Mouse (Mus musculus) heart, embryonic 12.5 days (tissue): ENCODE data around the gene Map2k2. TPM values are rescaled to one million over a fixed set of nuclear protein-coding genes. Genes with fewer than 3 reads are reported as not detected.
A peak's percentile ranks its signal among the peaks of the same experiment; 100 is the strongest.
"Not testable (repeated sequence)": the region's sequence is repeated elsewhere in the genome, so short reads cannot be mapped to it uniquely, and the experiment has no call there.

ENCODE experiments used
- ATAC-seq: fragments of 200-750 bp; cut with Nextera tagmentation; 2 replicates; pipeline ENCODE4 v1.8.0; 2017; ENCODE audit warnings: moderate TSS enrichment, moderate library complexity; ENCODE audit not compliant: insufficient number of reproducible peaks, low FRiP score
- H3K27ac ChIP-seq: fragments of 300-500 bp; sonication (generic); 2 replicates; pipeline ENCODE4 v1.5.1; 2016; ENCODE audit warnings: mild to moderate bottlenecking, moderate library complexity; ENCODE audit not compliant: poor library complexity, severe bottlenecking
- H3K27me3 ChIP-seq: fragments of 300-500 bp; sonication (generic); replicated peaks from 2 replicates; pipeline ENCODE4 v1.6.1; 2016; ENCODE audit warnings: mild to moderate bottlenecking, moderate library complexity
- H3K36me3 ChIP-seq: fragments of 300-500 bp; sonication (generic); 2 replicates; pipeline ENCODE4 v1.6.1; 2016; ENCODE audit warnings: mild to moderate bottlenecking, moderate library complexity
- H3K4me1 ChIP-seq: fragments of 300-500 bp; sonication (generic); replicated peaks from 2 replicates; pipeline ENCODE4 v1.6.1; 2016; ENCODE audit warnings: mild to moderate bottlenecking
- H3K4me2 ChIP-seq: fragments of 300-500 bp; sonication (generic); 2 replicates; pipeline ENCODE4 v1.6.1; 2016; ENCODE audit warnings: mild to moderate bottlenecking, moderate library complexity
- H3K4me3 ChIP-seq: fragments of 300-500 bp; sonication (generic); 2 replicates; pipeline ENCODE4 v1.5.1; 2016; ENCODE audit warnings: mild to moderate bottlenecking
- H3K9ac ChIP-seq: fragments of 300-500 bp; sonication (generic); 2 replicates; pipeline ENCODE4 v1.6.1; 2016; ENCODE audit warnings: mild to moderate bottlenecking, moderate library complexity
- H3K9me3 ChIP-seq: fragments of 300-500 bp; sonication (generic); replicated peaks from 2 replicates; pipeline ENCODE4 v1.6.1; 2016; ENCODE audit warnings: mild to moderate bottlenecking, moderate library complexity
- WGBS: fragments of 180-500 bp; shearing (Covaris S2); methylation state at CpG from one replicate; pipeline ENCODE4 v1.1.7; 2016; 5-methylcytosine and 5-hydroxymethylcytosine counted together
- microRNA-seq: library from miRNA; unstranded; fragments of <30 nt; microRNA quantifications from one replicate; pipeline ENCODE4, GENCODE M21; 2017
- polyA plus RNA-seq: library from polyadenylated mRNA; unstranded; fragments of >200 nt; fragmentation: Nextera tagmentation; extraction: Ambion mirVana; gene quantifications from 2 replicates; pipeline ENCODE4 v1.2.1, GENCODE M21; 2016

Map2k2 gene
- polyA plus RNA-seq, 1 experiment from 2014 or later = 161 TPM

DNA sequence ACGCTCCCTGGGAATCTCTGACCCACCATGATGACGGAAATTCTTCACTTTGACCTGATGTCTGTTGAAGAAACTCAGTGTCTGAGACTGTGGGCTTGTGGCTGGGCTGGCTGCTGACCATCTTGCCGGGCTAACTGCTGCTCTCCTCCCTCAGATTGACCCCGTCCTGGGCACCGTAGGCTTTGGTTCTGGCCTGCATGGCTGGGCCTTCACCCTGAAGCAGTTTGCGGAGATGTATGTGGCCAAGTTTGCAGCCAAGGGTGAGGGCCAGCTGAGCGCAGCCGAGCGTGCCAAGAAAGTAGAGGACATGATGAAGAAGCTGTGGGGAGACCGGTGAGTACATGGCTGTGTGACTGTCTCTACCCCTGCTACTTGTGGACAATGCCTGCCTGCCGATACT lies 73.2 kb downstream of the Map2k2 start:
- Histone ChIP-seq H3K27ac (no peak overlapping the region), H3K27me3 (no peaks in the 10 kb centered on the region), H3K9me3 (no peaks in the 10 kb centered on the region), H3K9ac (0 out of 2 replicates have a peak overlapping the region, but pooled peaks have one; percentile 26), H3K36me3 (peaks cover 55% of the 10 kb centered on the region), H3K4me1 (peaks cover 65% of the 10 kb centered on the region), H3K4me2 (no peak overlapping the region), H3K4me3 (no peak overlapping the region)
- no peak for ATAC-seq
- 90% methylated on average over 11 of the region's 11 CpGs for WGBS

DNA sequence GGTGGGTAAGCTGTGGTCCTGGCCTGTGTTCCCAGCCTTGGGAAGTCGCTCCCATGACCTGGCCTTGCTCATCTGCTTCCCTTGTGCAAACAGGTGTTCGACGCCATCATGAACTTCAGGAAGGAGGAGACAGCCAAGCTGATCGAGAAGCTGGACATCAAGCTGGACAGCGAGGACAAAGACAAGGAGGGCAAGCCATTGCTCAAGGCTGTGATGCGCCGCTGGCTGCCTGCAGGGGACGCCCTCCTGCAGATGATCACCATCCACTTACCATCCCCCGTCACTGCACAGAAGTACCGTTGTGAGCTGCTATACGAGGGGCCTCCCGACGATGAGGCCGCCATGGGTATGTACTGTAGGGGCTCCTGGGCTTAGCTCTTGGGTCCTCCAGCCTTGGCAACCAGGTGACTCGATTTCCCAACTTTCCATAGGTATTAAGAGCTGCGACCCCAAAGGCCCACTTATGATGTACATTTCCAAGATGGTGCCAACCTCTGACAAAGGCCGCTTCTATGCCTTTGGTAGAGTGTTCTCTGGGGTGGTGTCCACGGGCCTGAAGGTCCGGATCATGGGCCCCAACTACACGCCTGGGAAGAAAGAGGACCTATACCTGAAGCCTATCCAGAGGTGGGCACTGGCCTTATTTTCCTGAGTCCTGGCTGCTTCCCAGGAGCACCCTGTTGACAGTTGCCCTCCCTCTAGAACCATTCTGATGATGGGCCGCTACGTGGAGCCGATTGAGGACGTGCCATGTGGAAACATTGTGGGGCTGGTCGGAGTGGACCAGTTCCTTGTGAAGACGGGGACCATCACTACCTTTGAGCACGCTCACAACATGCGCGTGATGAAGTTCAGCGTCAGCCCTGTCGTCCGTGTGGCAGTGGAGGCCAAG lies 74.0 kb downstream of the Map2k2 start:
- H3K27ac ChIP-seq = peak overlapping the region; percentile 37
- H3K36me3 ChIP-seq = peaks cover 61% of the 10 kb centered on the region
- 92% methylated on average over 32 of the region's 32 CpGs for WGBS
- H3K27me3 ChIP-seq = no peaks in the 10 kb centered on the region
- peak overlapping the region; percentile 1; the same call in 1 of the 2 replicates for H3K9ac ChIP-seq
- H3K4me2 ChIP-seq = no peak overlapping the region
- H3K4me1 ChIP-seq = peaks cover 67% of the 10 kb centered on the region
- H3K4me3 ChIP-seq = no peak overlapping the region
- no peak for ATAC-seq
- no peaks in the 10 kb centered on the region for H3K9me3 ChIP-seq

- ATAC-seq = no peak
- H3K36me3 ChIP-seq = peaks cover 71% of the 10 kb centered on the region
- H3K9me3 ChIP-seq = no peaks in the 10 kb centered on the region
- WGBS = 91% methylated on average over 13 of the region's 13 CpGs
- H3K9ac ChIP-seq = no peak overlapping the region
- no peak overlapping the region for H3K4me3 ChIP-seq
- H3K27ac ChIP-seq = 0 out of 2 replicates have a peak overlapping the region, but pooled peaks have one; percentile 37
- no peak overlapping the region for H3K4me2 ChIP-seq
- H3K27me3 ChIP-seq = no peaks in the 10 kb centered on the region
- peaks cover 66% of the 10 kb centered on the region for H3K4me1 ChIP-seq
These were observed 75.2 kb downstream of the Map2k2 start for GRCm38 (mm10) chr10:81180946-81181345.

GRCm38 (mm10) chr10:81181860-81182259 lies 76.1 kb downstream of the Map2k2 start:
- H3K4me2 ChIP-seq, H3K9ac ChIP-seq, H3K9me3 ChIP-seq, H3K27me3 ChIP-seq, ATAC-seq, H3K4me3 ChIP-seq: not testable (repeated sequence)
- Histone ChIP-seq H3K36me3 (peaks cover 73% of the 10 kb centered on the region), H3K27ac (peak overlapping the region; percentile 37), H3K4me1 (peaks cover 66% of the 10 kb centered on the region)
- WGBS = 69% methylated on average over 12 of the region's 12 CpGs

DNA sequence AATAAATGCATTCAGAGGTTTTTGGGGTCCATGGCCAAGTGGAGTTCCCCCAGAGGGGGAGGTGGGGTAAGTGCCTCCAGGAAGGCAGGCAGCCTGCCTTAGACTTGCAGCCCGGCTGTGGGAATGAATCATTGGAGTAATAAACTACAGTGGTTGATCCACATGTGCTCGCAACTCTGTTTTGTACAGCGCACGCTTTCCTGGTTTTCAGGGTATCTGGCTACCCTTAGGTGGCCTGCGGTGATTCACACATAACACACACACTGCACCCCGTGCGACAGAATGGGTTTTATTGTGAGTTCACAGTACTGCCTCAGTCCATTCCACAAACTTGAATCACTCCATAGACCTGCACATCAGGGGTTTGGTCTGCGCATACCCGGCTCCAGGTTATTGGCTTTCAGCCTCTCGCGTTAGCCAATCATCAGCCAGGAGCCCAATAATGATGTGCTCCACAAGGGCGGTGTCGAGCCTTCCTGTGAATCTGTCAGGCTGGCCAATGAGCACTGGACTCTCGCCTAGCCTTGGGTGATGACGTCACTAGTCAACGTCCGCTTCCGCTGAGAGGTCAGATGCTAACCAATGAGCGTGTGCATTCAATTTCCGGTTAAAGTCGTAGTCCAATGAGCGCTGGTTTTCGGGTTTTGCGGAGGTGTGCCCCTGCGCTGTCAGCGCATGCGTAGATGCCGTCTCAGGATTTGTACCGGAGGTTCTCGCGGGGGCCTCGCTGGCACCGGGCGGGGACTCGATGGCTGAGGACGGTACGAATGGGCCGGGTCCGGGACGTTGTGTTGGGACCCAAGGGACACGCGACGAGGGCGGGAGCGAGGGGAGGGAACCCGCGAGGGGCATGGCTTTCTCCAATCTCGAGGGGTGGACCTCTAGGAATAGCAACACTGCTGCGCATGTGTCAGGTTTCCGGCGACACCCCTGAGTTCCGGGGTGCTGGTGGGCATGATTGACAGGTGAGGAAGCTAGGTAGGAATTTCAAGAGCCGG lies 76.9 kb downstream of the Map2k2 start, which contains the start of gene Dapk3:
Gene Dapk3, plus strand, starts transcription at position 670 of the 998 bp plus-strand sequence.
- WGBS = 5% methylated on average over 53 of the region's 53 CpGs
- H3K9ac ChIP-seq = peak within 1 kb of the TSS; percentile 77
- peak within 1 kb of the TSS; percentile 80 for H3K4me2 ChIP-seq
- H3K27ac ChIP-seq = peak within 1 kb of the TSS; percentile 91
- H3K9me3 ChIP-seq = no peaks in the 10 kb centered on the region
- H3K4me1 ChIP-seq = peaks cover 68% of the 10 kb centered on the region
- H3K36me3 ChIP-seq = peaks cover 77% of the 10 kb centered on the region
- H3K4me3 ChIP-seq = peak within 1 kb of the TSS; percentile 77
- H3K27me3 ChIP-seq = no peaks in the 10 kb centered on the region
- ATAC-seq = peak; percentile 92

Small RNA genes lying within 50 kb of the gene (microRNA-seq; reads per million reads assigned to microRNA genes)
- gene Mir5615-1 = not detected
- gene Mir5615-2 = not detected

Other genes starting within 250 kb of the Map2k2 start
- not detected in 2 replicates for gene Tmprss9, start 234.1 kb upstream of the Map2k2 start, polyA plus RNA-seq
- gene Timm13, start 204.9 kb upstream of the Map2k2 start, polyA plus RNA-seq = 285 and 293 TPM in 2 replicates
- 34.3 and 35.3 TPM in 2 replicates for gene Lmnb2, start 187.7 kb upstream of the Map2k2 start, polyA plus RNA-seq
- 27.8 and 29.9 TPM in 2 replicates for gene Gadd45b, start 175.8 kb upstream of the Map2k2 start, polyA plus RNA-seq
- 1.5 and 1.7 TPM in 2 replicates for gene Gng7, start 91.0 kb upstream of the Map2k2 start, polyA plus RNA-seq
- gene Diras1, start 80.3 kb upstream of the Map2k2 start, polyA plus RNA-seq = not detected in 2 replicates
- gene Slc39a3, start 68.5 kb upstream of the Map2k2 start, polyA plus RNA-seq = 7.5 and 8.7 TPM in 2 replicates
- gene Sgta, start 45.7 kb upstream of the Map2k2 start, polyA plus RNA-seq = 152 and 154 TPM in 2 replicates
- gene Thop1, start 35.9 kb upstream of the Map2k2 start, polyA plus RNA-seq = 35.5 and 36.6 TPM in 2 replicates
- 0.31 and 0.47 TPM in 2 replicates for gene Creb3l3, start 7.0 kb upstream of the Map2k2 start, polyA plus RNA-seq
- gene Zbtb7a, start 29.3 kb downstream of the Map2k2 start, polyA plus RNA-seq = 24.7 and 24.8 TPM in 2 replicates
- 36.0 and 36.1 TPM in 2 replicates for gene Pias4, start 62.0 kb downstream of the Map2k2 start, polyA plus RNA-seq
- 408 and 433 TPM in 2 replicates for gene Eef2, start 70.7 kb downstream of the Map2k2 start, polyA plus RNA-seq
- 62.8 and 69.0 TPM in 2 replicates for gene Dapk3, start 77.1 kb downstream of the Map2k2 start, polyA plus RNA-seq
- gene 4930442H23Rik, start 77.9 kb downstream of the Map2k2 start, polyA plus RNA-seq = 0.18 TPM in 1 of 2 replicates, not detected in the other
- 3.9 and 4.9 TPM in 2 replicates for gene Nmrk2, start 96.1 kb downstream of the Map2k2 start, polyA plus RNA-seq
- 0.46 and 0.72 TPM in 2 replicates for gene Atcay, start 124.9 kb downstream of the Map2k2 start, polyA plus RNA-seq
- gene Zfr2, start 127.2 kb downstream of the Map2k2 start, polyA plus RNA-seq = 6.1 and 7.2 TPM in 2 replicates
- 2.0 and 2.2 TPM in 2 replicates for gene Matk, start 147.0 kb downstream of the Map2k2 start, polyA plus RNA-seq
- gene Mrpl54, start 161.0 kb downstream of the Map2k2 start, polyA plus RNA-seq = 243 and 253 TPM in 2 replicates
- gene Apba3, start 161.0 kb downstream of the Map2k2 start, polyA plus RNA-seq = 43.3 and 46.1 TPM in 2 replicates
- gene Tjp3, start 185.7 kb downstream of the Map2k2 start, polyA plus RNA-seq = 1.7 and 2.3 TPM in 2 replicates
- 41.1 and 43.4 TPM in 2 replicates for gene Pip5k1c, start 187.0 kb downstream of the Map2k2 start, polyA plus RNA-seq
- gene Cactin, start 215.2 kb downstream of the Map2k2 start, polyA plus RNA-seq = 37.3 and 40.3 TPM in 2 replicates
- 13.4 TPM in 2 replicates for gene Tbxa2r, start 222.8 kb downstream of the Map2k2 start, polyA plus RNA-seq
- gene Gipc3, start 237.4 kb downstream of the Map2k2 start, polyA plus RNA-seq = not detected in 2 replicates
- 107 and 109 TPM in 2 replicates for gene Hmg20b, start 244.6 kb downstream of the Map2k2 start, polyA plus RNA-seq